Mouse (Mus musculus) cerebellum, adult (tissue): ENCODE data around the gene Slc33a1.

Experiments used
- ATAC-seq: cut with Nextera tagmentation; 2 replicates; pipeline ENCODE4 v1.9.2; 2017; ENCODE audit warnings: mild to moderate bottlenecking, moderate library complexity, mixed read lengths; ENCODE audit not compliant: insufficient number of reproducible peaks, low FRiP score, low TSS enrichment

Slc33a1 gene

GRCm38 (mm10) chr3:63964100-63964921 lies at the start of gene Slc33a1:
Gene Slc33a1, minus strand, starts transcription at chr3:63964768.
- ATAC-seq, result peak; percentile 94

- no peak for ATAC-seq
Observed at GRCm38 (mm10) chr3:63988722-63989440, 24.3 kb upstream of the Slc33a1 start.

- no peak for ATAC-seq
Observed at GRCm38 (mm10) chr3:63986656-63987055, 22.1 kb upstream of the Slc33a1 start.

GRCm38 (mm10) chr3:63977895-63978294 lies 13.3 kb upstream of the Slc33a1 start:
- no peak for ATAC-seq

- peak; percentile 98 for ATAC-seq
Observed at GRCm38 (mm10) chr3:63975955-63976908, 11.7 kb upstream of the Slc33a1 start, which contains the start of gene Gmps. Gene Gmps, plus strand, starts transcription at chr3:63976106.

GRCm38 (mm10) chr3:63965929-63966328 lies 1.4 kb upstream of the Slc33a1 start:
- ATAC-seq, result no peak

GRCm38 (mm10) chr3:63964922-63965249 lies 318 bp upstream of the Slc33a1 start:
- no peak for ATAC-seq

GRCm38 (mm10) chr3:63963421-63964099 lies 1.0 kb downstream of the Slc33a1 start:
- ATAC-seq, result peak; percentile 6; the same call in 1 of the 2 replicates

GRCm38 (mm10) chr3:63949837-63950236 lies 14.7 kb downstream of the Slc33a1 start:
- ATAC-seq, result no peak

- ATAC-seq, result peak; percentile 61; the same call in 1 of the 2 replicates
Observed at GRCm38 (mm10) chr3:63941204-63941850, 23.2 kb downstream of the Slc33a1 start.

- ATAC-seq, result no peak
Observed at GRCm38 (mm10) chr3:63938928-63939327, 25.6 kb downstream of the Slc33a1 start.

GRCm38 (mm10) chr3:63928878-63929859 lies 35.4 kb downstream of the Slc33a1 start, which contains the start of gene E130311K13Rik:
Gene E130311K13Rik, minus strand, starts transcription at chr3:63929472.
- peak; percentile 96 for ATAC-seq

- ATAC-seq, result peak; percentile 40; the same call in 1 of the 2 replicates
Observed at GRCm38 (mm10) chr3:63919634-63920033, 44.9 kb downstream of the Slc33a1 start.

GRCm38 (mm10) chr3:63910301-63910700 lies 54.3 kb downstream of the Slc33a1 start:
- no peak for ATAC-seq

GRCm38 (mm10) chr3:63905241-63905640 lies 59.3 kb downstream of the Slc33a1 start:
- ATAC-seq, result no peak

GRCm38 (mm10) chr3:63904157-63904556 lies 60.4 kb downstream of the Slc33a1 start:
- ATAC-seq, result no peak

- ATAC-seq, result no peak
Observed at GRCm38 (mm10) chr3:63900021-63900571, 64.5 kb downstream of the Slc33a1 start.

GRCm38 (mm10) chr3:63899309-63899695 lies 65.3 kb downstream of the Slc33a1 start, which contains the start of gene Plch1:
Gene Plch1, minus strand, starts transcription at chr3:63899472.
- peak; percentile 71; the same call in 1 of the 2 replicates for ATAC-seq
